Mouse (Mus musculus) spleen, adult 2 months (tissue): ENCODE measurements around the gene Crb1.

ENCODE experiments used
- CTCF ChIP-seq: fragments of 200-500 bp; IDR thresholded peaks from 2 replicates; pipeline ENCODE4 v1.5.1; 2011; ENCODE audit warnings: mild to moderate bottlenecking, inconsistent platforms; ENCODE audit not compliant: insufficient read depth, insufficient read length, insufficient replicate concordance; ENCODE audit errors: extremely low read depth
- POLR2A ChIP-seq: fragments of 200-500 bp; IDR thresholded peaks from 2 replicates; pipeline ENCODE4 v1.6.1; 2011; ENCODE audit warnings: low read depth, low read length, inconsistent platforms

DNA sequence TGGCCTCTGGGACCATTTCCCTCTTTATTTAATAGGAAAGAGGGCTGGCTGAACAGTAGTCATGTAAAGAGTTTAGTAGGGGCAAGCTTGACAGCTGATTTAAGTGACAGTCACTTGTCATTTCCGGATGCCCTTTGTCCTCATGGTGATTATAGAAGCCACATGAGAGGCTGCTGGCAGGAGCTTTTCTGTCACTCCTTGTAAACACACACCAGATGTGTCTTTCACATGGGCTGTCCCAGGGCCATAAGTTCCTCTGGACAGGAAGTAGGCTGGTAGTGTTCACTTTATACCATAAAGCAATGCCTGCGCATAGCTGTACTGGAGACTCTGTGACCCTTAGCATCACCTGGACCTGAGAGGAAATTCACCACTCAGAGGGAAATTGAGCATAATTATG, 182.9 kb downstream of the Crb1 start:
- no peak for TF ChIP-seq CTCF
- no peak for TF ChIP-seq POLR2A
